In the genomic region with DNA sequence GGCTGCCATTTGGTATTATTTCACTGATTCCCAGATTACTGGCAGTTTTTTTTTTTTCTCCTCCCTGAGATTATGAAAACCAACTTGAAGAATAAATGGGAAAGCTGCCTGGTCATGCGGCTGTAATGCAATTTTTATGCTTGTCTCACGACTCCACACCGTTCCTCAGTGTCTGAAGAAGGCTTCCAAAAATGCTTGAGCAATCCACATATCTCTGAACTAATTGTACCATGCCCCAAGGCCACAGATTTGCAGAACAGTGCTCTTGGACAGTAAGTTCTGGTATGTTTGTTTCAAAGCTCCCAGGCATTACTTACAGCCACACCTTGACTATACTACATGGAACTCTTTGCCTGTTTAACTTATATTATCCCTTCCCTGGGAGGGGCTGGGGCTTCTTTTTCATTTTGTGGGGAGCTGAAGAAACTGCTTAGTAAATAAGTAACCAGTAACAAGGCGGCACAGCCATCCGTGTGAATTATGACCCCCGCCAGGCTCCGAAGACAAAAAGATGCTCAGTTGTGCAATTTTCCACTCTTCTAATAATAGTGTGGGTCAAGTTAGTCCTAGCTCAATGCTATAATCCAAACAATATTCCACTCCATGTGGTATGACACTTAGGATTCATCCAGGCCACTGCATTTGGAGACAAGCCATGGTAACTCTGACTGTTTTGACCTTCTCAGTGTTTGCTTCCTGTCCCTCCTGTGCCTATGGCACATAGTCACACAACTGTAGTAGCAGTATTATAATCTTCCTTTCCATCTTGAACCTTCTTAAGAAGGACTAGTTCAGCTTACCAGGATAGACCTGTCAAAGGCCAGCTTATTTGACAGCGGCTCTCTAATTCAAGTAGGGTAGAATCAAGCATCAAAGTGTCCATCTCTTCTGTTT, we compare ENCODE assay signal across 19 mouse cellular contexts.
DNase-seq lines count a peak whose midpoint lies in the region; TF ChIP-seq lines count a peak whose summit lies in the region.
"Had no signal": no experiment of that assay in that cellular context is flagged by ENCODE, and none has a peak within 500 bp of the region (broad histone marks: within the 10 kb centered on the region; RNA-seq: fewer than 3 reads in every experiment).

No protein-coding gene starts in this region.

- H3K27ac ChIP-seq in gastrocnemius, adult 2 months, result peak overlapping the region; percentile 38; the same call in 1 of the 2 replicates
- H3K27ac ChIP-seq: forebrain, embryonic 15.5 days; hindbrain, embryonic 12.5 days; left cerebral cortex, adult 2 months; limb, embryonic 10.5 days; liver, embryonic 13.5 days had no signal

- no peak for DNase-seq in gastrocnemius, adult 2 months
- no peak for DNase-seq in gastrocnemius, postnatal 25 days
- DNase-seq in ovary, adult 18-20 months (ENCODE audit: low spot score), result peak; percentile 38
- DNase-seq in ovary, postnatal 36 days (ENCODE audit: low spot score), result no peak
- DNase-seq in gonadal fat pad, adult 2 months (ENCODE audit: low read depth), result peak; percentile 63
- peak; percentile 28 for DNase-seq in skeletal muscle tissue, adult 2 months (ENCODE audit: low read depth, low spot score)
- no peak for DNase-seq in thymus, postnatal 25 days
- DNase-seq in frontal cortex, postnatal 36 days (ENCODE audit: low spot score in 2 of 2), result no peak
- DNase-seq: cerebellum, postnatal 10 days; kidney, postnatal 10 days; liver, embryonic 13.5 days; midbrain, embryonic 14.5 days; right cerebral cortex, adult 18-20 months; spleen, adult 18-20 months; thymus, postnatal 14 days had no signal

- H3K4me3 ChIP-seq in gastrocnemius, adult 2 months, result no peak overlapping the region
- H3K4me3 ChIP-seq: forebrain, embryonic 15.5 days; hindbrain, embryonic 12.5 days; left cerebral cortex, adult 2 months; limb, embryonic 10.5 days; liver, embryonic 13.5 days had no signal

- intact Hi-C loops in gastrocnemius, adult 2 months (cut with DNase I), result no loop called here

- no peak for TF ChIP-seq CTCF in gastrocnemius, adult 2 months (IDR thresholded peaks at IDR 0.05)

Comparison
In these comparisons a context has a peak if more than half of its experiments do, and no peak if none do; other contexts are left out.
1. DNase-seq: peak in ovary, adult 18-20 months (single experiment), gonadal fat pad, adult 2 months (single experiment) and skeletal muscle tissue, adult 2 months (single experiment); none in gastrocnemius, adult 2 months (single experiment), gastrocnemius, postnatal 25 days (single experiment), ovary, postnatal 36 days (single experiment), thymus, postnatal 25 days (single experiment) and frontal cortex, postnatal 36 days (0 of 2).